Mouse (Mus musculus) midbrain, embryonic 12.5 days (tissue): ENCODE results near the gene Tmem213. TPM values are rescaled to one million over a fixed set of nuclear protein-coding genes. Genes with fewer than 3 reads are reported as not detected.

Experiments used
- ATAC-seq: fragments of 200-750 bp; cut with Nextera tagmentation; 2 replicates; pipeline ENCODE4 v1.8.0; 2017; ENCODE audit warnings: low read depth, moderate TSS enrichment, moderate library complexity; ENCODE audit not compliant: low FRiP score
- H3K27ac ChIP-seq: fragments of 300-500 bp; sonication (generic); replicated peaks from 2 replicates; pipeline ENCODE4 v1.5.1; 2016; ENCODE audit warnings: mild to moderate bottlenecking
- H3K27me3 ChIP-seq: fragments of 300-500 bp; sonication (generic); 2 replicates; pipeline ENCODE4 v1.6.1; 2016; ENCODE audit warnings: mild to moderate bottlenecking
- H3K36me3 ChIP-seq: fragments of 300-500 bp; sonication (generic); 2 replicates; pipeline ENCODE4 v1.6.1; 2016
- H3K4me1 ChIP-seq: fragments of 300-500 bp; sonication (generic); 2 replicates; pipeline ENCODE4 v1.6.1; 2016
- H3K4me2 ChIP-seq: fragments of 300-500 bp; sonication (generic); replicated peaks from 2 replicates; pipeline ENCODE4 v1.6.1; 2016; ENCODE audit warnings: mild to moderate bottlenecking, moderate library complexity
- H3K4me3 ChIP-seq: fragments of 300-500 bp; sonication (generic); 2 replicates; pipeline ENCODE4 v1.5.1; 2016; ENCODE audit warnings: mild to moderate bottlenecking
- H3K9ac ChIP-seq: fragments of 300-500 bp; sonication (generic); replicated peaks from 2 replicates; pipeline ENCODE4 v1.6.1; 2016; ENCODE audit warnings: mild to moderate bottlenecking, moderate library complexity
- H3K9me3 ChIP-seq: fragments of 300-500 bp; sonication (generic); 2 replicates; pipeline ENCODE4 v1.6.1; 2016; ENCODE audit warnings: mild to moderate bottlenecking
- WGBS: fragments of 180-500 bp; shearing (Covaris S2); methylation state at CpG from one replicate; pipeline ENCODE4 v1.1.7; 2016; 5-methylcytosine and 5-hydroxymethylcytosine counted together
- polyA plus RNA-seq: library from polyadenylated mRNA; unstranded; fragments of >200 nt; fragmentation: Nextera tagmentation; extraction: Ambion mirVana; gene quantifications from 2 replicates; pipeline ENCODE4 v1.2.1, GENCODE M21; 2016

Gene Tmem213
- polyA plus RNA-seq, 1 experiment from 2014 or later: not detected

GRCm38 (mm10) chr6:38160556-38160955, 51.5 kb downstream of the Tmem213 start:
- H3K27ac ChIP-seq: peak overlapping the region; percentile 58
- WGBS: 77% methylated on average over 2 of the region's 2 CpGs
- ATAC-seq: no peak

GRCm38 (mm10) chr6:38162825-38163504, 53.9 kb downstream of the Tmem213 start:
- Histone ChIP-seq H3K27ac (no peak overlapping the region; the same call in 1 of the 2 replicates), H3K36me3 (peaks cover 28% of the 10 kb centered on the region), H3K4me2 (no peak overlapping the region), H3K9me3 (no peaks in the 10 kb centered on the region), H3K4me3 (no peak overlapping the region), H3K27me3 (peaks cover 5% of the 10 kb centered on the region; the same call in 1 of the 2 replicates), H3K4me1 (peaks cover 19% of the 10 kb centered on the region), H3K9ac (no peak overlapping the region)
- WGBS: 66% methylated on average over 14 of the region's 14 CpGs
- ATAC-seq: no peak

More at GRCm38 (mm10) chr6:38160556-38160955, 51.5 kb downstream of the Tmem213 start:
- H3K4me1 ChIP-seq: peaks cover 22% of the 10 kb centered on the region
- H3K9ac ChIP-seq: no peak overlapping the region
- peaks cover 5% of the 10 kb centered on the region; the same call in 1 of the 2 replicates for H3K27me3 ChIP-seq
- H3K9me3 ChIP-seq: no peaks in the 10 kb centered on the region
- H3K36me3 ChIP-seq: peaks cover 33% of the 10 kb centered on the region
- no peak overlapping the region for H3K4me2 ChIP-seq
- H3K4me3 ChIP-seq: no peak overlapping the region

- Histone ChIP-seq H3K9ac (no peak overlapping the region), H3K36me3 (peaks cover 44% of the 10 kb centered on the region)
- WGBS: 83% methylated on average over 6 of the region's 6 CpGs
Measured at GRCm38 (mm10) chr6:38164705-38165104, 55.6 kb downstream of the Tmem213 start.

GRCm38 (mm10) chr6:38165385-38165784, 56.3 kb downstream of the Tmem213 start:
- no peak overlapping the region for H3K27ac ChIP-seq
- peaks cover 51% of the 10 kb centered on the region for H3K36me3 ChIP-seq
- H3K4me2 ChIP-seq: no peak overlapping the region
- H3K9ac ChIP-seq: no peak overlapping the region
- H3K4me1 ChIP-seq: peaks cover 10% of the 10 kb centered on the region
- H3K4me3 ChIP-seq: no peak overlapping the region
- ATAC-seq: no peak
- WGBS: 78% methylated on average over 6 of the region's 6 CpGs
- H3K9me3 ChIP-seq: no peaks in the 10 kb centered on the region
- no peaks in the 10 kb centered on the region for H3K27me3 ChIP-seq

More at GRCm38 (mm10) chr6:38164705-38165104, 55.6 kb downstream of the Tmem213 start:
- H3K4me3 ChIP-seq: no peak overlapping the region
- no peak for ATAC-seq
- no peaks in the 10 kb centered on the region for H3K9me3 ChIP-seq
- H3K27me3 ChIP-seq: peaks cover 1% of the 10 kb centered on the region; the same call in 1 of the 2 replicates
- peaks cover 12% of the 10 kb centered on the region for H3K4me1 ChIP-seq
- no peak overlapping the region for H3K4me2 ChIP-seq
- H3K27ac ChIP-seq: no peak overlapping the region

Other genes starting within 250 kb of the Tmem213 start
- 43.2 and 49.4 TPM in 2 replicates for gene Trim24, start 238.4 kb upstream of the Tmem213 start, polyA plus RNA-seq
- 0.61 and 0.97 TPM in 2 replicates for gene Svopl, start 62.3 kb upstream of the Tmem213 start, polyA plus RNA-seq
- not detected in 2 replicates for gene Atp6v0a4, start 15.3 kb downstream of the Tmem213 start, polyA plus RNA-seq
- gene D630045J12Rik, start 144.8 kb downstream of the Tmem213 start, polyA plus RNA-seq: 11.7 and 13.7 TPM in 2 replicates
- 12.2 and 15.0 TPM in 2 replicates for gene Zc3hav1l, start 190.0 kb downstream of the Tmem213 start, polyA plus RNA-seq
- gene Zc3hav1, start 245.3 kb downstream of the Tmem213 start, polyA plus RNA-seq: 1.8 and 2.6 TPM in 2 replicates